Mouse (Mus musculus) layer of hippocampus, adult 9-11 months (tissue): ENCODE measurements around the gene Gm21970.
A peak's percentile ranks its signal among the peaks of the same experiment; 100 is the strongest.
"Not testable (repeated sequence)": the region's sequence is repeated elsewhere in the genome, so short reads cannot be mapped to it uniquely, and the experiment has no call there.

Experiments used
- DNase-seq: peaks from one replicate; pipeline ENCODE4 v3.0.0; 2022

Gm21970 gene

GRCm38 (mm10) chr16:91404828-91405577, 13.5 kb downstream of the Gm21970 start:
- DNase-seq: no peak

- peak; percentile 60 for DNase-seq
Measured at GRCm38 (mm10) chr16:91405640-91406584, 14.4 kb downstream of the Gm21970 start, which contains the start of gene Il10rb. Gene Il10rb, plus strand, starts transcription at chr16:91406164.

- DNase-seq: no peak
Measured at GRCm38 (mm10) chr16:91406585-91407220, 15.2 kb downstream of the Gm21970 start.

- no peak for DNase-seq
Measured at GRCm38 (mm10) chr16:91413102-91413844, 21.8 kb downstream of the Gm21970 start.

- DNase-seq: peak; percentile 75
Measured at GRCm38 (mm10) chr16:91415391-91416189, 24.1 kb downstream of the Gm21970 start.

GRCm38 (mm10) chr16:91416357-91416756, 24.8 kb downstream of the Gm21970 start:
- no peak for DNase-seq

GRCm38 (mm10) chr16:91416938-91417337, 25.4 kb downstream of the Gm21970 start:
- DNase-seq: no peak

GRCm38 (mm10) chr16:91418531-91418930, 27.0 kb downstream of the Gm21970 start:
- DNase-seq: no peak

GRCm38 (mm10) chr16:91425816-91426215, 34.3 kb downstream of the Gm21970 start:
- no peak for DNase-seq

- DNase-seq: no peak
Measured at GRCm38 (mm10) chr16:91426586-91426985, 35.1 kb downstream of the Gm21970 start.

- no peak for DNase-seq
Measured at GRCm38 (mm10) chr16:91427461-91427860, 35.9 kb downstream of the Gm21970 start.

- no peak for DNase-seq
Measured at GRCm38 (mm10) chr16:91428259-91428865, 36.8 kb downstream of the Gm21970 start.

- DNase-seq: no peak
Measured at GRCm38 (mm10) chr16:91432720-91433328, 41.3 kb downstream of the Gm21970 start.

- no peak for DNase-seq
Measured at GRCm38 (mm10) chr16:91433329-91433933, 41.9 kb downstream of the Gm21970 start.

- DNase-seq: no peak
Measured at GRCm38 (mm10) chr16:91434119-91434518, 42.6 kb downstream of the Gm21970 start.

GRCm38 (mm10) chr16:91438081-91438480, 46.6 kb downstream of the Gm21970 start:
- DNase-seq: no peak

- DNase-seq: not testable (repeated sequence)
Measured at GRCm38 (mm10) chr16:91438599-91438998, 47.1 kb downstream of the Gm21970 start.

- DNase-seq: no peak
Measured at GRCm38 (mm10) chr16:91441366-91441765, 49.8 kb downstream of the Gm21970 start.

- no peak for DNase-seq
Measured at GRCm38 (mm10) chr16:91441811-91442240, 50.3 kb downstream of the Gm21970 start.

GRCm38 (mm10) chr16:91442446-91442845, 50.9 kb downstream of the Gm21970 start:
- no peak for DNase-seq
